Mouse (Mus musculus) embryonic facial prominence, embryonic 11.5 days (tissue): ENCODE results near the gene Armc5. TPM values are rescaled to one million over a fixed set of nuclear protein-coding genes. Genes with fewer than 3 reads are reported as not detected.
A peak's percentile ranks its signal among the peaks of the same experiment; 100 is the strongest.

ENCODE experiments used
- ATAC-seq: fragments of 200-750 bp; cut with Nextera tagmentation; replicated peaks from 2 replicates; pipeline ENCODE4 v1.8.0; 2017; ENCODE audit warnings: low read depth; ENCODE audit not compliant: insufficient number of reproducible peaks, low FRiP score, low TSS enrichment
- DNase-seq: peaks from one replicate; pipeline ENCODE4 v3.0.0-alpha.2; 2015; ENCODE audit warnings: low spot score
- H3K27ac ChIP-seq: fragments of 300-500 bp; sonication (generic); replicated peaks from 2 replicates; pipeline ENCODE4 v1.5.1; 2014; ENCODE audit warnings: mild to moderate bottlenecking, low read depth, low read length, control low read depth
- H3K27me3 ChIP-seq: fragments of 300-500 bp; sonication (generic); 2 replicates; pipeline ENCODE4 v1.6.1; 2014; ENCODE audit warnings: mild to moderate bottlenecking, low read length, moderate library complexity, mixed read lengths; ENCODE audit not compliant: control insufficient read depth, insufficient read depth
- H3K36me3 ChIP-seq: fragments of 300-500 bp; sonication (generic); replicated peaks from 2 replicates; pipeline ENCODE4 v1.6.1; 2014; ENCODE audit warnings: low read depth, mild to moderate bottlenecking, low read length, moderate library complexity, mixed read lengths; ENCODE audit not compliant: control insufficient read depth, insufficient read depth
- H3K4me1 ChIP-seq: fragments of 300-500 bp; sonication (generic); 2 replicates; pipeline ENCODE4 v1.6.1; 2014; ENCODE audit warnings: low read length, mixed read lengths; ENCODE audit not compliant: control insufficient read depth, insufficient read depth
- H3K4me2 ChIP-seq: fragments of 300-500 bp; sonication (generic); 2 replicates; pipeline ENCODE4 v1.6.1; 2014; ENCODE audit warnings: low read depth, mild to moderate bottlenecking, control low read depth, low read length, moderate library complexity
- H3K4me3 ChIP-seq: fragments of 300-500 bp; sonication (generic); 2 replicates; pipeline ENCODE4 v1.5.1; 2014; ENCODE audit warnings: low read depth, low read length, control low read depth
- H3K9ac ChIP-seq: fragments of 300-500 bp; sonication (generic); replicated peaks from 2 replicates; pipeline ENCODE4 v1.6.1; 2014; ENCODE audit warnings: mild to moderate bottlenecking, control low read depth, low read length
- H3K9me3 ChIP-seq: fragments of 300-500 bp; sonication (generic); replicated peaks from 2 replicates; pipeline ENCODE4 v1.6.1; 2016; ENCODE audit warnings: mild to moderate bottlenecking, low read length, inconsistent platforms, mixed read lengths; ENCODE audit not compliant: control insufficient read depth
- WGBS: fragments of 180-500 bp; shearing (Covaris S2); extraction: QIAGEN DNeasy Blood & Tissue Kit; methylation state at CpG from one replicate; pipeline ENCODE4 v1.1.7; 2014; 5-methylcytosine and 5-hydroxymethylcytosine counted together
- polyA plus RNA-seq: library from polyadenylated mRNA; unstranded; fragments of >200 nt; fragmentation: Nextera tagmentation; extraction: Ambion mirVana; gene quantifications from 2 replicates; pipeline ENCODE4 v1.2.1, GENCODE M21; 2014

Gene Armc5
- polyA plus RNA-seq, result 6.6 and 6.8 TPM in 2 replicates

DNA sequence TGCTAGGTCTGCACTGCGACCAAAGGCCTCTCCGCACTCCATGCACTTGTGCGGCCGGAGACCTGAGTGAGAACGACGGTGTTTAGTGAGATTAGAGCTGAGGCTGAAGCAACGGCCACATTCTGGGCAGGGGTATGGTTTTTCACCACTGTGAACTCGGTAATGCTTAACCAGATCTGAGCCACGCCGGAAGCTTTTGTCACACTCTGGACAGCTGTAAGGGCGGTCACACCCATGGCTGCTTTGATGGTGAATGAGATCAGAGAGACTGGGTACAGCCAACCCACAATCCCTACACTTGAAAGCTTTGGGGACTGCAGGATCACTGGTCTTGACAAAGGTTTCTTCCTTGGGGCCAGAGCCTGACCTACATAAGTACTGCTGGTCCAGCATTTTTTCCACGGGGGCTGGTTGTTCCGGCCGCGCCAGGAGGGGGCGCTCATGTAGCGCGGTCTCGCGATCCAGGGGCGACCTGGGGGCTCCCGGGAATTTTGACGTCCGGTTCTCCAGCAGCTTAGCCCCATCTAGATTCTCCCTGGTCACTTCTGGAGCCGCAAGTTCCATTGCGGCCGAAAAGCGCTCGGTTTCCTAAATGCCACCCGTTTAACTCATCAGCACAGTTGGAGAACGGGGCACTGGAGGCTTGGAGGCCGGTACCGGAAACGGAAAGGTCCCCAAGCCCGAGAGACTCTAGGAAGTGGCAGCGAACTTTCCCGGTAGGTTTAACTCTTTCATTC lies at the start of gene Armc5:
Gene Armc5, plus strand, starts transcription at position 487 of the 737 bp plus-strand sequence.
- 0 out of 2 replicates have a peak, but pooled peaks have one; percentile 11 for ATAC-seq
- 26% methylated on average over 37 of the region's 37 CpGs for WGBS

DNA sequence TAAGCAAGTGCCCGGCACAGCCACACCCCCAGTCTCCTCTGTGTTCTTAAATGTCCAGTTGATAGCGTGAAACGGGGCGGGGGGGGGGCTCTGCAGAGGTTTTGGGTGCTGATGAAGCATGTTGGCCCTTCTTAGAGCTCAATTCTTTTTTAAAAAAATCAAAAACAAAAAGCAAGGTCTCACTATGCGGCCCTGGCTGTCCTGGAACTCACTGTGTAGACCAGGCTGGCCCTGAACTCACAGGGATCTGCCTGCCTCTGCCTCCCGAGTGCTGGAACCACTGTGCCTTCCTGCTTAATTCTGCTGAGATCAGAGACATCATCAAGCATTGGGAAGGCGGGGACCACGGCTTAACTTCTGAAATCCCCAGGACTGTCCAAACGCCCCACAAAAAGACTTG lies 35.5 kb upstream of the Armc5 start:
- H3K4me3 ChIP-seq, result no peak overlapping the region
- 92% methylated on average over 9 of the region's 9 CpGs for WGBS
- H3K9me3 ChIP-seq, result no peaks in the 10 kb centered on the region
- ATAC-seq (no peak), DNase-seq (no peak)
- H3K27me3 ChIP-seq, result no peaks in the 10 kb centered on the region
- no peak overlapping the region for H3K9ac ChIP-seq
- H3K4me2 ChIP-seq, result no peak overlapping the region
- H3K27ac ChIP-seq, result no peak overlapping the region
- no peaks in the 10 kb centered on the region for H3K36me3 ChIP-seq
- H3K4me1 ChIP-seq, result no peaks in the 10 kb centered on the region

More for the DNA sequence above, at the start of gene Armc5:
- Histone ChIP-seq H3K27ac (peak within 1 kb of the TSS; percentile 91), H3K27me3 (no peaks in the 10 kb centered on the region), H3K9ac (peak within 1 kb of the TSS; percentile 85), H3K4me2 (peak within 1 kb of the TSS; percentile 73), H3K36me3 (no peaks in the 10 kb centered on the region), H3K4me1 (no peaks in the 10 kb centered on the region), H3K4me3 (peak within 1 kb of the TSS; percentile 63), H3K9me3 (no peaks in the 10 kb centered on the region)
- peak; percentile 89 for DNase-seq

- ATAC-seq, result no peak
- H3K4me3 ChIP-seq, result no peak overlapping the region
- no peak overlapping the region for H3K27ac ChIP-seq
- 74% methylated on average over 9 of the region's 9 CpGs for WGBS
- no peak for DNase-seq
- H3K4me2 ChIP-seq, result no peak overlapping the region
- no peaks in the 10 kb centered on the region for H3K36me3 ChIP-seq
- no peaks in the 10 kb centered on the region for H3K27me3 ChIP-seq
- H3K9ac ChIP-seq, result no peak overlapping the region
- no peaks in the 10 kb centered on the region for H3K4me1 ChIP-seq
- H3K9me3 ChIP-seq, result no peaks in the 10 kb centered on the region
Measured at GRCm38 (mm10) chr7:128203071-128203470, 34.1 kb upstream of the Armc5 start.

DNA sequence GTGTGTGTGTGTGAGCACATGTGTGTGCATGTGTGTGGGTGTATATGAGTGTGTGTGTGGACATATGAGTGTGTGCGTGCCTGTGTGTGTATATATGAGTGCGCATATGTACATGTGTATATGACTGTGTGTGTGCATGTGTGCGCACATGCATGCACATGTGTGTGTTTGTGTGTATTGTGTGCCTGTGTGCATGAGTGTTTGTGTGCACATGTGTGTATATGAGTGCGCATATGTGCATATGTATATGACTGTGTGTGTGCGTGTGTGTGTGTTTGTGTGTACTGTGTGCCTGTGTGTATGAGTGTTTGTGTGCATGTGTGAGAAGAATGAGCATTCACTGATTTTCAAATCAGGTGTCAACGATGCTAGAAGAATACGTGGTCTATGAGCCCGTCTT lies 33.0 kb upstream of the Armc5 start:
- ATAC-seq (no peak), DNase-seq (no peak)
- Histone ChIP-seq H3K9me3 (no peaks in the 10 kb centered on the region), H3K4me1 (no peaks in the 10 kb centered on the region), H3K4me2 (no peak overlapping the region), H3K27ac (no peak overlapping the region), H3K4me3 (no peak overlapping the region), H3K27me3 (no peaks in the 10 kb centered on the region), H3K9ac (no peak overlapping the region), H3K36me3 (no peaks in the 10 kb centered on the region)
- 91% methylated on average over 8 of the region's 8 CpGs for WGBS

DNA sequence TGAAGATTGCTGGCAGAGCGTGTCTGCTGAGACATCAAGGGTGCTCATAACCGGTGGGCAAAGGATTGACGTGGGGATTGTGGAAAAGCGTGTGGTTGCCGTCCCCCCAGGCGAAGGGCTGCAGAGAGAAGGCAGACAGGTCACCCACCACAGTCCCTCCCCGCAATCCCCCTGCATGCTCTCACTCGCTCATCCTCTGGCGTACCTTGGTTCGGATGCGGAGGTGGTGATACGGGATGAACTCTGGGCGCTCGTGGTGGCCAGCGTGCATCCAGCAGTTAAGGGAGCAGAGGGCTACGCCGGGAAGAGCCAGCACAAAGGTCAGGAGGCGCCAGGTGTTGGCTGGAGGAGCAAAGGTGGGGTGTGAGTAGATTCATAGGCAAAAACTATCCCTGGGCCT lies 31.4 kb upstream of the Armc5 start:
- no peak overlapping the region for H3K4me3 ChIP-seq
- WGBS, result 83% methylated on average over 18 of the region's 18 CpGs

DNA sequence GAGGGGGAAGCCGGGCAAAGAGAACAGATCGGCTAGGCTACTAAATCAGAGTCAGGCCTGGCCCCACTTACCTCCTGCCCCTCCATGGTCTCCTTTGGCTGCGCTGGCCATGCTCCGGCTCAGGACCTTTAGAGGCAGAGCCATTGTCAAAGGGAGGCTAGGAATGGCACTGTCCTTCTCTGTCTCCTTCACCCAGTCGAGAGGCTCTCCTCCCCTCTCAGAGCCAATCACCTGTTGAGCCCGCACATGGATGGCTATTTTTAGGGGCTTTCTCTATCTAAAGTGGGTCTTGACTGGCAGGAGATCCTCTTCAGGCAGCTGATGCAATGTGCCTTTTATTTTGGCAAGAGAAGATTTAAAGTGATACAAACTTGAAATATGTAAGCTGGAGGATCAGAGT lies 31.0 kb upstream of the Armc5 start, which contains the start of gene Cox6a2:
Gene Cox6a2, minus strand, starts transcription at position 236 of the 400 bp plus-strand sequence.
- 80% methylated on average over 6 of the region's 6 CpGs for WGBS

More for the DNA sequence above, 31.4 kb upstream of the Armc5 start:
- ATAC-seq, result no peak
- no peaks in the 10 kb centered on the region for H3K4me1 ChIP-seq
- no peaks in the 10 kb centered on the region for H3K36me3 ChIP-seq
- no peak for DNase-seq
- H3K27ac ChIP-seq, result no peak overlapping the region
- H3K9me3 ChIP-seq, result no peaks in the 10 kb centered on the region
- no peak overlapping the region for H3K4me2 ChIP-seq
- H3K27me3 ChIP-seq, result no peaks in the 10 kb centered on the region
- no peak overlapping the region for H3K9ac ChIP-seq

GRCm38 (mm10) chr7:128208187-128208586 lies 29.0 kb upstream of the Armc5 start:
- H3K27me3 ChIP-seq, result no peaks in the 10 kb centered on the region
- H3K9ac ChIP-seq, result no peak overlapping the region
- 10% methylated on average over 4 of the region's 4 CpGs for WGBS
- DNase-seq (peak; percentile 89), ATAC-seq (no peak)
- H3K9me3 ChIP-seq, result no peaks in the 10 kb centered on the region
- no peak overlapping the region for H3K4me2 ChIP-seq
- no peaks in the 10 kb centered on the region for H3K36me3 ChIP-seq
- H3K27ac ChIP-seq, result no peak overlapping the region
- no peak overlapping the region for H3K4me3 ChIP-seq
- no peaks in the 10 kb centered on the region for H3K4me1 ChIP-seq

More for the DNA sequence above, 31.0 kb upstream of the Armc5 start, which contains the start of gene Cox6a2:
- ATAC-seq (no peak), DNase-seq (no peak)
- Histone ChIP-seq H3K27me3 (no peaks in the 10 kb centered on the region), H3K4me1 (no peaks in the 10 kb centered on the region), H3K9me3 (no peaks in the 10 kb centered on the region), H3K4me2 (no peak within 1 kb of the TSS), H3K4me3 (no peak within 1 kb of the TSS), H3K27ac (no peak within 1 kb of the TSS), H3K36me3 (no peaks in the 10 kb centered on the region), H3K9ac (no peak within 1 kb of the TSS)

DNA sequence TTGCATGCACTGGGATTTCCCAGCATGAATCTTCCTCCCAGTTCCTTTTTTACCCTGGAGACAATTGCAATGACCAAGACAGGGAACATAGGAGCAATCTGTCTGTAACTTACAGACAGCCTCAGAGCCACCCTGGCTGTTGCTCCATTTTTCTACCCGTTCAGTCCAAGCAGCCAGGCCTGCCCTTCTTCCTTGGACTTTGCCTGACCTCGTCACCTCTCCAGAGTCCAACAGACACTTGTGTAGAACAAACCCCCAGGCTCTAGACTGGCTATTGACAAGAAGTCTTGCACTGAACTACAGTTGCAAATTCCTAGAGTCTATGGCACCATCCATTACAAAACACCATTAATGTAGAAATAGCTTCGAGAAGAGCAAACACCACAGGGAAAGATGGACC lies 27.3 kb upstream of the Armc5 start:
- no peaks in the 10 kb centered on the region for H3K27me3 ChIP-seq
- ATAC-seq (no peak), DNase-seq (no peak)
- no peak overlapping the region for H3K9ac ChIP-seq
- no peaks in the 10 kb centered on the region for H3K36me3 ChIP-seq
- H3K9me3 ChIP-seq, result no peaks in the 10 kb centered on the region
- 45% methylated on average over 3 of the region's 3 CpGs for WGBS
- no peak overlapping the region for H3K27ac ChIP-seq
- H3K4me2 ChIP-seq, result no peak overlapping the region
- no peaks in the 10 kb centered on the region for H3K4me1 ChIP-seq
- H3K4me3 ChIP-seq, result no peak overlapping the region
